Mouse (Mus musculus): ENCODE measurements around the gene Marco. TPM values are rescaled to one million over a fixed set of nuclear protein-coding genes. Genes with fewer than 3 reads are reported as not detected.

Gene Marco
- total RNA-seq, 1 experiment from 2014 or later: not detected

DNA sequence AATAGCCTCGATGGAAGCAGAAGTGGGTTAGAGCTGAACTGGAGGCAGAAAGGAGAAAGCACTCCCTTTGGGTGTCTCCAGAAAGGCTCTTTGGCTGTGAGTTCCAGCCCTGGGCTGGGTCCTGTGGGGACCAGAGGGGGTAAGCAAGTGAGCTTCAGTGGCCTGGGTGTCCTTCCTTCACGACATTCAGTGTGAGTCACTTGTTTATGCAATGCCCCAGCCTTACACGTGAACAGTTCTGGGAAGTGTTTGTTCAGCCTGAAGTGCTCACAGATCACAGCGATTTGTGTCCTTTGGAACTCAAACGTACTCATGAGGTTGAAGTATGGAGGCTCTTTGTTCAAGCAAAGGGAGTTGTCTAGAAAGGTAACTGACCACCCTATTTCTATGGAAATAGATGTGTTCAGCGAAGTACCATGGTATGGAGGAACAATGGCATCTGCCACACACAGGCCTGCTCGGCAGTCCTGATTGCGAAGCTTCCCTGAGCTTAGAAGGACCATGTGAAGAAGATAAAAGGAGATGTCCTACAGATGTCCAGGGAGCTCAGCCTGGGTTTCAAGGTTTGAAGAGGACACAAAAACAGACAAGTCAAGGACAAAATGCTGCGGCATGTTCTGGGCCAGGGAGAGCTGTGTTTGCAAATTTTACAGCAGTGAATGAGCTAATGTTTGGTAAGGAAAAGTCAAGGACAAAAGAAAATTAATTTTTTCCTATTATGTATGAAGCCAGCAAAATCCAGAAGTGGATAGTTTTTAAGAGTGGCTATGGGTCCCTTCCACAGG is 53.1 kb downstream of the Marco start:
- ATAC-seq (replicated peaks; ENCODE audit: insufficient number of reproducible peaks, low FRiP score, low TSS enrichment, poor library complexity, severe bottlenecking): no peak

DNA sequence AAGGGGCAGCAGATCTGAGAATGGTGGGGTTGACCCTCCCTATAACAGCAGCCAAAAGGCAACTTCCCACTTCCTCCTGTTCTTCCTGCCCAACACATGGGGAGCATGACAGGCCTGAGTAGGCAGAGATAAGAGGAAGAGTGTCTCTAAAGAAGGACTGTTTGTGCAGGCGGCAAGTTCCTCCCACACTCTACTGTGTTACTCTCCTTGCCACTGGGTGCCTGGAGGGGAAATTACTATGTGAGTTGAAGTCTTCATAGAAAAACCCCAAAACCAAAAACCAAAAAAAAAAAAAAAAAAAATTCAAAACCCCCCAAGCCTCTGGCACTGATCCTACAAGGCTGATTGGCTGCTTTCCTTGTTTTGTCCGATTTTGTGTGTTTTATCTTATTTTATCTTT is 55.2 kb downstream of the Marco start:
- ATAC-seq (replicated peaks; ENCODE audit: insufficient number of reproducible peaks, low FRiP score, low TSS enrichment, poor library complexity, severe bottlenecking): no peak

DNA sequence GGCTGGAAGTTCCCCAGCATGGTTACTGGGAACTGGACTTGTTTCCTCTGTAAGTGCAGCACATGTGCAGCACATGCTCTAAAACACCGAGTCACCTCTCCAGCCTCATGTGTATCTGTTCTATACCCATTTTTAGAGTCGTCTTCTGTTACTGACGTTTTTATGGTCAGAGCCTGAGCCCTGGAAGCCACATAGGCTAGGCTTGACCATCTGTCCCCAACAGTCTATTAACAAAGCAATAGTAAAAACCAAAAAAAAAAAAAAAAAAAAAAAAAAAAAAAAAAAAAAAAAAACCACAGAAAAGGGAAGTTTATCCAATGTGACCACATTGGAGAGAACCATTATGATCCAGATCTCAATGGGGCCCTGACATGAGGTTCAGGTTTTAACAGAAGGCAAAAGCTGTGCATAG is 61.6 kb downstream of the Marco start:
- no peak for ATAC-seq (replicated peaks; ENCODE audit: insufficient number of reproducible peaks, low FRiP score, low TSS enrichment, poor library complexity, severe bottlenecking)

DNA sequence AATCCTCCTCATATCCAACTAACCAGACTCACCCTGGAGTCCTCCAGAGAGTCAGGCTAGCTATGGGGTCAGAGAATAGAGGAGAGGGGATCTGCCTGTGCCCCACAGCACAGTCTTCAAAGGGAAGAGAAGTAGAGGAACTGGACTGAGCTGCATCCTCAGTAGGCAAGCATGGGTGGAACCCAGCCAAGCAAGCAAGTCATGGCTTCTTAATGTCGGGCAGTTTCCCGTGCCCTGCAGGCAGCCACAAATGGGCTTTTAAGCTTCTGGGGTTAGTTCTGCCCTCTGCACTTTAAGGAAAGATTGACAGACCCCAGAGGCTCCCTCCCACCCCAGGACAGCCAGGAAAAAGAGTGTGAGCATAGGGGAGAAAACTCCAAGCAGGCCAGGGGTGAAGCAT is 63.2 kb downstream of the Marco start:
- no peak for ATAC-seq (replicated peaks; ENCODE audit: insufficient number of reproducible peaks, low FRiP score, low TSS enrichment, poor library complexity, severe bottlenecking)

DNA sequence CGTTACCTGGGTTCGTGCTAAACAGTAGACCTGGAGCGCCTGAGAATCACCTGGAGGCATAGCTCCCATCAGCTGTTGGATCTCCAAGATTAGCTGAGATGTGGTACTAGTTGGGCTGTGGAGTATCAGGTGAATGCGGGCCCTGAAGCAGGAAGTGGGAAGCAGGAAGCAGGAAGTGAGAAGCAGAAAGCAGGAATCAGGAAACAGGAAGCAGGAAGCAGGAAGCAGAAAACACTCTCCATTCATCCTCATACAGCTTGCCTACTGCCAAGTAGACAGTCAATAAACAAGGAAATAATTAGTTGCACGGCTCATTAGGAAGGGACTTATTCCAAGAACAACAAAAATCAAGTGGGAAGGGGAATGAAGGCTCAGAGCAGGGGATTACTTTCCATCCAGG is 69.2 kb downstream of the Marco start:
- ATAC-seq (replicated peaks; ENCODE audit: insufficient number of reproducible peaks, low FRiP score, low TSS enrichment, poor library complexity, severe bottlenecking): no peak

DNA sequence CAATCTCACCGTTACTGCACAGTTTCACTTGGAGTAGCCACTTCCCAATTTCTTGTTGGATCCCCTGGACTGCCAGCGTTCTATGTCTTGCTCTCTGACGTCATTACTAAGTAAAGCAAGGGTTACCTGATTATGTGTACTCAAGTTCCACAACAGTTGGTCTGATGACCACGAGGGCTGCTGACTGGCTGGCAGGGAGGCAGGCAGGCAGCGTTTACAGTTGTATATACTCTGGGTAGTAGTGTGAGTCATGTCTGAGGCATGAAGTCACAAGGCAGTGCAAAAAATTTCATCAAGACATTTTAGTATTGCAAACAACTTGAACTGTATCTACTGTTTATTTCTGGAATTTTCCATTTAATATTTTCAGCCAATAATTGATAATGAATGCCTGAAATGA is 74.7 kb downstream of the Marco start:
- ATAC-seq (replicated peaks; ENCODE audit: insufficient number of reproducible peaks, low FRiP score, low TSS enrichment, poor library complexity, severe bottlenecking): no peak

DNA sequence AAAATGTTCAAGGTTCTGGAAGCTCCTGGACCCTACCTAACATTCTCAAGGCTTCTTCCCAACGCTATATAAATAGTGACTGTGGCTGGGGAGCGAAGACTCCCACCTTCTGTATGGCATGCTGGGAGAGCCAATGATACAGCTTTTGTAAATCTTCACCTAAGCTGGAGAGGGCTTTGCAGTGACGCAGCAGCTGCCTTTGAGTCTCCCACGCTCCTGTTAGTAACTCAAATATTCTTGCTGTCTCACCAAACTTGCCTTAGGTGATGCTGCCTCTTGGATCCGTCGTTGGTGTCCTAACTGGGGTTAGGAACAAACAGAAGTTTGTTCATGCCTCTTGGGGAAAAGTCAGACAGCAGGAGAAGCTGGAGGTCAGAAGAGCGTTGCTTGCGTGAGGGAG is 79.2 kb downstream of the Marco start:
- no peak for ATAC-seq (replicated peaks; ENCODE audit: insufficient number of reproducible peaks, low FRiP score, low TSS enrichment, poor library complexity, severe bottlenecking)

Other genes with a start within 250 kb of the Marco start
- 1.0 to 5.1 TPM (median 3.0 TPM) in 3 replicates for gene Steap3, start 232.3 kb downstream of the Marco start, total RNA-seq (2017)
- gene C1ql2, start 164.4 kb downstream of the Marco start, total RNA-seq (2017): not detected in 3 replicates
- not detected in 3 replicates for gene En1, start 97.4 kb upstream of the Marco start, total RNA-seq (2017)

Data from monocyte, adult 5-6 weeks (primary cell).